Mouse (Mus musculus): ENCODE measurements around the gene Ccdc113.

DNA sequence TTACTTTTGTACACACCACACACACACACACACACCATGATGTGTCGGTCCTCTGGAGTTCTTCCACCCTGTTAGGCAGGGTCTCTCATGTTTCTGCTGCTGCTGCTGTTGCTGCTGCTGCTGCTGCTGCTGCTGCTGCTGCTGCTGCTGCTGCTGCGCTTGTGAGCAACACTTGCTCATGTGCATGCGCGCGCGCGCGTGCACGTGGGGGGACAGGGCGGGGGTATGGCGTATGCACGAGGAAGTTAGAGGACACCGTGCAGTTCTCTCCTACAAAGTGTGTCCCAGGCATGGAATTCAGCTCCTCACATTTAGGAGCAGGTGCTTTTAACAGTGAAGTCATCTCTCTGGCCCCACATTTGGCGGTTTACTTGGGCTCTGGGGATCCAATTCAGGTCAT is 61.2 kb downstream of the Ccdc113 start:
- no peak for TF ChIP-seq CTCF (IDR thresholded peaks at IDR 0.05; ENCODE audit: low read depth)
- no peak for TF ChIP-seq EP300 (optimal IDR thresholded peaks at IDR 0.05)
